Mouse (Mus musculus) cerebellum, postnatal 25 days (tissue): ENCODE measurements around the gene Fam53b.
A peak's percentile ranks its signal among the peaks of the same experiment; 100 is the strongest.

Experiments
- DNase-seq, 2 experiments: peaks; one replicate each; pipeline ENCODE4 v3.0.0; 2021; ENCODE audit warnings: mixed read lengths in 2 of 2

Fam53b gene

DNA sequence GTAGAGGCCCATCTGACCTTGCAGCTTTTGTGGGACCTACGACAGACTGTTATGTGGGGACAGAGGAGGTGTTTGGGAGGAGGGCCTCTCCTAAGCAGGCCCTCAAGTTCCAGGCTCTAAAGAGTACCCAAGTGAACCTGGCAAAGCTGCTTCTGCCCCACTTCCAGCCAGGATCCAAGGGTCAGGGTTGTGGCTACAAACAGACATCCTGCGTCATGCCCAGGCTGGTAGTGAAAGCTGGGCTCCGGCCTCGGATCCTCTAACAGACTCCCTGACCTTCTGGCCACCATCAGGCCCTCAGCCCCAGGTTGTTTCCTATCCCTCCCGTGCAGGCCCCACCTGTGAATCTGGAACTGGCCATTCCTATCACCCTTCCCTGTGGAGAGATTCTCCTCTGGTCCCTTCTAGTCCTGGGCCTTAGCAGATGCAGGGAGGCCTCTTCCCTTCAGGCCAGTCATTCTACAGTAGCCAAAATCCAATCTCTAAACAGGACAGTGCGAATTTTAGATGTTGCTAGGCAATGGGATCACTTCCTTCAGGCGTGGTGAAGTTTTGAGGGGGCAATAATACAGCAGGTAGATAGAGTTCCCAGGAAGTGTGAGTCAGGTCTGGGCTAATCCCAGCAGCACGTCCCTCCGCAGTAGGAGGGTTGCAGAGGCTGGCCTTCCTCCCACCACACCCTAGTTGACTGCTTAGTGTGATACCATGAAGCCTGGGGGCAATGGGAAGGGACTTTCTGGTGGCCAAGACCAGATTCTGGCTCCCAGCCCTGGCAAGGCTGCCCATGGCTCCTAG is 110.0 kb downstream of the Fam53b start:
- DNase-seq = peak in 1 of 2 experiments; percentile 11

GRCm38 (mm10) chr7:132702492-132703070 is 111.1 kb downstream of the Fam53b start:
- DNase-seq = no peak

DNA sequence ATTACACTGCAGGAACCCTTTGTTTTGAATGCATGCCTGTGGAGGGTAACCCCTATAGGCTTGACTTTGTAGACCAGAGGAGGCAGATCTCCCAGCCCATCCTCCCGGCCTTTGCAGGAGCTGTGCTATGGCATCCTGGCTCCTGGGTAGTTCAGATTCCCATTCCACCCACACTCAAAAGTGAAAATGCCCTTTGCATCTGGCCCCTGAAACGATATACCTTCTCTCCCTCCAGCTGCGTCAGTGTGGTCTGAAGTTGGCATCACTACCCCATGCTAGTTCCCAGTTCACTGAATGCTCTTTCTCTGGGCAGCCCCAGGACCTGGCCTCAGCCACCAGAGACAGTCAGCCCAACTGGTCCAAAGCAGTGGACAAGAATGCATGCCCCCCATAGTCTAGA is 111.7 kb downstream of the Fam53b start:
- no peak for DNase-seq

GRCm38 (mm10) chr7:132701412-132701811 is 112.3 kb downstream of the Fam53b start:
- no peak for DNase-seq

- DNase-seq = no peak
Measured at GRCm38 (mm10) chr7:132700107-132700506, 113.6 kb downstream of the Fam53b start.

DNA sequence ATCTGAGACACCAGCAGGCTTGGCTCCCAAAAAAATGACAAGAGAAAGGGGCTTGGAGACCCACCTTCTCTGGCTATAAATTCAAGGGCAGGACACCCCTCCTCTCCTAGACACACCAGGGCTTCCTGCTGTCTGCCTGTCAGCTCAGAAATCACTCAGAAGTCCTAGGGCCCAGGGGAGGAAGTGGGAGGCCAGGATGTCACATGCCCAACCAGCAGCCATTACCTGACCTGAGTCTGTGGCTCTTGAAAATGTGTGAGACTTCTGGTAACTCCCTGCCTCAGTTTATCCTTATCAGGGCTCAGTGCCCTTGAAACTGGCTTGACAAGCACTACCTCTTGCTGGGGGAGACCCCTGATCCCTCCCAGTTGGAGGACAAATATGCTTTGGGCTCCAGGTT is 114.0 kb downstream of the Fam53b start:
- no peak for DNase-seq

DNA sequence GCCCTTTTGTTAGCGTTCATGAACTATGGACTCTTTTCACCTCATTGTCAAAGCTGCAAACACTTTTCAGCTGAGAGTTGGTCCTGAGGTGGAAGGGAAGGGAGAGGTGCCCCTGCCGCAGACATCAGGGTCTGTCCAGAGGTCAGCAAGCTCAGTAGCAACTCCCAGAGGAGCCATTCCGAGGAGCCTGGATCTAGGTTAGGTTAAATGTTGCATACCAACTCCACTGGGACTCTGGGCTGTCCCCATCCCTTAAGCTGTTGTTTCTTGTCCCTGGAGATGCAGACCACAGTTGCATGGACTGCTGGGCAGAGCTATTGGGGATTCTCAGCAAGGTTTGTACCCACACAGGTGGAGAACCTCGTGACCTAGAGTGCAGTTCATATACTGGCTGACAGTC is 114.5 kb downstream of the Fam53b start:
- no peak for DNase-seq

DNA sequence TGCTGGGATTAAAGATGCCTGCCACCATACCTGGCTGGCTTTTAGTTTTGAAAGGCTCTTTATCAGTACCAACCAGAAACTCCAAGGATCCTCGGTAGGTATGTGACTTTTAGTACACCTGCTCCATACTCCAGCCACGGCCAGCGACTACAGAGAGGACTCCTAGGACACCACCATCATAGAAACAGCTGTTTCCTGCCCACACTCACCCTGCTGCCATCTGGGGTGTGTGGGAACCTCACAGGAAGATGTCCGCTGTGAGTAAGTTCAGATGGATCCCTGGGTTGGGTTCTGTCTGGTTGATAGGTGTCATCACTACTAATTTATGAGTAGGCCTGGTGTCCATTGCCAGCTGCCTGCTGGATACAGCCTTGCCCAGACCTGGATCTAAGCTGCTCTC is 114.9 kb downstream of the Fam53b start:
- no peak for DNase-seq

DNA sequence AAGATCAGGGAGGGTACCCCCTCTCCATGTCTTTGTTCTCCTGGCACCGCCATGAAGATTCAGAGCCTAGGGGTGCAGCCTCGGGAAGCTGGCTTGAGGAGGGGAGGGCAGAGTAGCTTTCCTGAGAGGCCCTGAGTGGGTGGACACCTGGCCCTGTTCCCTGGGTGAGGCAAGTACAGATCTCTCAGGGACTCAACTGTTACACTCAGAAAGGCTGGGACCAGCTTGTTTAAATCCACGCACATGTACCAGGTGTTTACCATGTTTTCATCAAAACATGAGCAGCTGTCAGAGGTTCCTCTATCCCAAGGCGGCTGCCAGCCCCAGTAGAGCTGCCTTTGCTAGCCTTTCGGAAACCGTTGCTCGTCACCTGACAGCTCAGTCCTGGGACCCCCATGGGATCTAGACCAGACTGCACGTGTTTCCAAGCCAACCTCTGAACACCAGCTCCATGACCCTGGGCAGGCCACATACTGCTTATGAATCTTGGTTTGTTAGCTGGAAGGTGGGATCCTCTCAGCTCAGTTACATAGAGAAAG is 116.4 kb downstream of the Fam53b start:
- no peak for DNase-seq

DNA sequence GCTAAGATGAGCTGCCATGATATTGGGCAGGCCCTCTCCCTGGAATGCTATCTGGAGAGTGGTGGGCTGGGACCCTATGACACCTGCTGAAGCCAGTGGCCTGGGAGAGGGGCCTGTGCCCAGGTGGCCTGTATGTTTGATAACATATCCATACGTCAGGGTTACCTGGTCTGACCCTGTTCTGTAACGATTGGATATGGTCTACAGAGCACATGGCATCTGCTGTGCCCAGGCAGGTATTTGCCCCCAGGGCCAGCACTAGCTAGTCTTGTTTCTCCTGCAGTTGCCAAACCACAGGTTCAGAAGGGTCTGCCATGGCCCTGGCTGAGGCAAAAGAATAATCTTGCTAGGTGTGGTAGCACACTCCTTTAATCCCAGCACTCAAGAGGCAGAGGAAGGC is 120.1 kb downstream of the Fam53b start:
- no peak for DNase-seq

DNA sequence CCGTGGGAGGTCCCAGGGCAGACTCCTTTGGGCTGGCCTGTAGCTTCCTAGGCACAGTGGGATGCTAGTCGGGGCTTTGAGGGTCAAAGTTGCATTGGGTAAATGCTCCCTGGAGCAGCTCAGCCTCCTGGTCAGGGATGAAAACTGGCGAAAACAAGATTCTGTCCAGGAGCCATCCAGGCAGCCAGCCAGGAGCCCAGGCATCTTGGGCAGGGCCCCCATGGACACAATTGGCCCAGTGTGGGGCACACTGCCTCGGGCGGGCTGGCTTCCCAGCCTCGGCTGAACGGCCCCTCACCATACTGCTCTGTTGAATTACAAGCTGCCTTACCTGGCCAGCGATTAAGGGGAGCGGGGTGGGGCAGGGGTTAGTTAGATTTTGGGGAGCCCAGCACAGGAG is 121.0 kb downstream of the Fam53b start:
- peak; percentile 38 to 59 for DNase-seq

DNA sequence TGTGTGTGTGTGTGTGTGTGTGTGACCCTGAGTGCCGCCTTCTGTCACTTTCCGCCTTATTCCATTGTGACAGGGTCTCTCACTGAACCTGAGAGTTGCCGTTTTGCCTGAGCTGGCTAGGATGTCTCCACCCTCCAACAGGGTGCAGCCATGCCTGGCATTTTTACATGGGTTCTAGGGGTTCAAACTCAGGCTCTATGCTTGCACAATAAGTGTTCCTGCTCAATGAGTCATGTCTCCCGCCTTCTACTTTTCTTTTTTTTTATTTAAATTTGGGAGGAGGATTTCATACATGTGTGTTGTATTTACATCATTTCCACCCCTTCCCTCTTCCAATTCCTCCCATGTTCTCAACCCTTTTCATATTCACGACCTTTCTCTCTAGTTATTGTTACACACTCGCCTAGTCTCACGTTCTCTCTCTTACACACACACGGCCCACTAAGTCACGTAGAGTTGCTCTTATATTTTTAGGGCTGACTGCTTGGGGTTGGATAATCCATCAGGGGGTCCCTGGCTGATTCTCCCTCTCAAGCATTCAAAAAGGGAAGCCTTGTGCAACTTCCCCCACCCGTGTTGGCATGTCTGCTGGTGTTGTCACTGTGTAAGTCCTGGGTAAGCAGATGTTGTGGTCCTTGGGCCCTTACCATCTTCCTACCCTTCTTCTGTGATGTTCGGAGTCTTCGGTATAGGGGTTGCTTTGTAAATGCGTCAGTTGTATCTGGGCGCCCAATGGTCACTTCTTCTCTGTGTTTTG is 122.8 kb downstream of the Fam53b start:
- no peak for DNase-seq

- no peak for DNase-seq
Measured at GRCm38 (mm10) chr7:132689722-132690121, 124.0 kb downstream of the Fam53b start.

GRCm38 (mm10) chr7:132688721-132689120 is 125.0 kb downstream of the Fam53b start:
- no peak for DNase-seq

GRCm38 (mm10) chr7:132687897-132688296 is 125.8 kb downstream of the Fam53b start:
- DNase-seq = no peak

- DNase-seq = no peak
Measured at GRCm38 (mm10) chr7:132686515-132686914, 127.2 kb downstream of the Fam53b start.

DNA sequence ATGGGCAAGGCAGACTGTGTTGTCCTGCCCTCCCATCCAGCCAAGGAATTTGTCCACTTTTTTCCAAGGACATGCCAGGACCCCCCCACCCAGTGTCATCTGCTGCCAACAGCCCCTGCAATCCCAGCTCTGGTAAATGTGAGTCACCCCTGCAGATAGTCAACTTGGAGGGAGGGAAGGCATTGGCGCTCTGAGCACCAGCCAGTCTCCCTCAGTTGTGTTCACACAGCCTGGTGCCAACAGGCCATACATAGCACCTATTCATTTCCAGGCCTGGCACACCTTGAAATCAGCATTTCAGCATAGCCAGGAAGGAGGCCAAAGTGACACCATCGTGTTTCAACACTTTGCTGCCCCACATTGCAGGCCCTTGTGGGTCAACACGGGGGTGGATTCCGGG is 129.8 kb downstream of the Fam53b start:
- DNase-seq = peak in 1 of 2 experiments; percentile 49

- peak; percentile 45 to 61 for DNase-seq
Measured at GRCm38 (mm10) chr7:132682901-132683300, 130.8 kb downstream of the Fam53b start.

DNA sequence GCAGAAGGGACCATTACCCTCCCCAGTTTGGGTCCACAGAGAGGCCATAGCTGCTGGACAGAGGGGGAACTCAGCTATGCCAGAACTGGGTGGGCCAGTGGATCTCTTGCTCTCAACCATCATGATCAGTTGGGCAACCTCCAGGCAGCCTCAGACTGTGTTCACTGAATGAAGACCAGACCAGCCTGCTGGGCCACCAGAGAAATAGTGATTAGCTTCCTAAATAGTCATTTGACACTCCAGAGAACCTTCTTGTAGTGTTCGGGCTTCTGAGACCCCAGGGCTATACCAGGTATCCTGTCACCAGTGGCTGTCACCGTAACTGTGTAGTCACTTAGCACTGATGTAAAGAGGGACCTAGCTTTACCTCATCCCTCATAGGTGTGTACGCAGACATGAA is 131.3 kb downstream of the Fam53b start:
- DNase-seq = no peak

DNA sequence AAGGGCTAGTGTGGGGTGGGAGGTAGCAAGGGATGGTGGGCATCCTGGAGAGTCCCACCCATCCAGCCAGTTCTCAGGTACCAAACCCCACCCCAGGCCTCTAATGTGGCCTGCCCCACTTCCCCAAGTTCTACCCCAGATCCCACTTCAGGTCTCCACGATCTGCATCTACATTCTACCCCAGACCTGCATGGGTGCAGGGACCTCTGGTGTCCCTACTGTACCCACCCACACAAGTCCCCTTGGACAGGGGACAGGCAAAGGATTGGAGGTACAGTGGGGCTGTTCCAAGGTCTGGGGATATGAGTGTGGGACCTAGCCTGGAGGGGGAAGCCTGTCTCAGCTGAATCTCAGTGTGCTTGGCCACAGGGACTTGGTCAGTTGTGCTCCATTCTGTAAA is 131.9 kb downstream of the Fam53b start:
- no peak for DNase-seq

- peak; percentile 90 to 91 for DNase-seq
Measured at GRCm38 (mm10) chr7:132681296-132681695, 132.4 kb downstream of the Fam53b start.

DNA sequence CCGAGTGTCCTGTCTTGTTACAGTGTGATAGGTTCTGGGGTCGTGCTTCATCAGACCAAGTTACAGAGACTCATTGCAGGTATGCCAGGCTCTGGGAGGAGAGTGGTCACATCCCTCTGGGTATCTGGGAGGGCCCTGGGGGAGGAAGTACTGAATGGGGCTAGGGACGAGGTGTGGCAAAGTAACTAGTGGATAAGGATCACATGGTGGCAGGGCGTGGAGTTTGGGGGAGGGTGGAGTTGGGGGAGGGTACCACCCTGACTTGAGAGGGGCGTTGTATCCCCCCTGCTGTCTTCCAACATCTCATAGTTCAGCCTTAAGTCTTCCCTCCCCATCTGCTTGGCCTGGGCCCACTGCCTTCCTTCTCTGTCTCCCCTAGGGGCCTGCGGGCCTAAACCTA is 134.1 kb downstream of the Fam53b start:
- DNase-seq = no peak

DNA sequence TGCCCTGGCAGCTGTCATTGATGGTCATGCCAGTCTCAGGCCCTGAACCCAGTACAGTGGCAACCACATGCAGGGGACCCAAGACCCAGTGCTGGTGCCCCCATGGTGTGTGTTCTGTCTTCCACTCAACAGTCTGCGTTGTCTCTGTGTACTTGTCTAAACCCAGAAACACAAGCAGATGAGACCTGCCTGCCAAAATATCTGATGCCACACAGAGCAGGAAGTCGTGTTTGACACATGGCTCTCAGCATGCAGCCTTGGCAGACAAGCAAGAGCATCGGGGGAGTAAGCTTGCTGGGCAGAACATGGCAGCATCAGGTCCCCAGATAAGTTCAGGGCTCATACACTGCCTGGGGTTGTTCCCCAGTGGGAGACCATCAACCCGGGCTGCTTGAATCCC is 134.6 kb downstream of the Fam53b start:
- DNase-seq = peak; percentile 95

- no peak for DNase-seq
Measured at GRCm38 (mm10) chr7:132675922-132676321, 137.8 kb downstream of the Fam53b start.
